Mouse (Mus musculus) embryo, embryonic 10 days (tissue): ENCODE data around the gene Pigb.
A peak's percentile ranks its signal among the peaks of the same experiment; 100 is the strongest.

ENCODE experiments used
- DNase-seq: peaks from one replicate; pipeline ENCODE4 v3.0.0-alpha.2; 2015; ENCODE audit warnings: low spot score

The Pigb gene

GRCm38 (mm10) chr9:73045711-73046110 is 5.5 kb upstream of the Pigb start:
- no peak for DNase-seq

GRCm38 (mm10) chr9:73045204-73045603 is 5.0 kb upstream of the Pigb start:
- no peak for DNase-seq

- DNase-seq, result peak; percentile 90
These were observed 4.2 kb upstream of the Pigb start, which contains the start of gene Rab27a for GRCm38 (mm10) chr9:73044146-73045079. Gene Rab27a, plus strand, starts transcription at chr9:73044854.

GRCm38 (mm10) chr9:73039222-73039945 is 794 bp downstream of the Pigb start:
- peak; percentile 97 for DNase-seq

GRCm38 (mm10) chr9:73033406-73033805 is 6.8 kb downstream of the Pigb start:
- DNase-seq, result no peak

GRCm38 (mm10) chr9:73031421-73031820 is 8.8 kb downstream of the Pigb start:
- DNase-seq, result no peak

GRCm38 (mm10) chr9:73030443-73030842 is 9.7 kb downstream of the Pigb start:
- no peak for DNase-seq

GRCm38 (mm10) chr9:73025818-73026636 is 14.2 kb downstream of the Pigb start:
- DNase-seq, result peak; percentile 43

- no peak for DNase-seq
These were observed 19.5 kb downstream of the Pigb start for GRCm38 (mm10) chr9:73020566-73021097.

- DNase-seq, result no peak
These were observed 20.3 kb downstream of the Pigb start for GRCm38 (mm10) chr9:73019841-73020240.

- no peak for DNase-seq
These were observed 25.5 kb downstream of the Pigb start for GRCm38 (mm10) chr9:73014724-73015123.

- DNase-seq, result no peak
These were observed 27.5 kb downstream of the Pigb start for GRCm38 (mm10) chr9:73012629-73013028.

- no peak for DNase-seq
These were observed 31.8 kb downstream of the Pigb start for GRCm38 (mm10) chr9:73008384-73008783.

GRCm38 (mm10) chr9:73006175-73006574 is 34.0 kb downstream of the Pigb start:
- DNase-seq, result no peak

GRCm38 (mm10) chr9:73005106-73005505 is 35.1 kb downstream of the Pigb start:
- DNase-seq, result no peak

- DNase-seq, result no peak
These were observed 36.1 kb downstream of the Pigb start for GRCm38 (mm10) chr9:73004076-73004475.

GRCm38 (mm10) chr9:73002177-73002576 is 38.0 kb downstream of the Pigb start:
- no peak for DNase-seq

- no peak for DNase-seq
These were observed 38.7 kb downstream of the Pigb start for GRCm38 (mm10) chr9:73001314-73002011.

GRCm38 (mm10) chr9:73000487-73000886 is 39.7 kb downstream of the Pigb start:
- no peak for DNase-seq

- DNase-seq, result no peak
These were observed 43.4 kb downstream of the Pigb start for GRCm38 (mm10) chr9:72996806-72997205.

- no peak for DNase-seq
These were observed 44.0 kb downstream of the Pigb start for GRCm38 (mm10) chr9:72996167-72996566.
